Mouse (Mus musculus): ENCODE data around the gene Srp9.
"Not testable (repeated sequence)": the region's sequence is repeated elsewhere in the genome, so short reads cannot be mapped to it uniquely, and the experiment has no call there.

The Srp9 gene

DNA sequence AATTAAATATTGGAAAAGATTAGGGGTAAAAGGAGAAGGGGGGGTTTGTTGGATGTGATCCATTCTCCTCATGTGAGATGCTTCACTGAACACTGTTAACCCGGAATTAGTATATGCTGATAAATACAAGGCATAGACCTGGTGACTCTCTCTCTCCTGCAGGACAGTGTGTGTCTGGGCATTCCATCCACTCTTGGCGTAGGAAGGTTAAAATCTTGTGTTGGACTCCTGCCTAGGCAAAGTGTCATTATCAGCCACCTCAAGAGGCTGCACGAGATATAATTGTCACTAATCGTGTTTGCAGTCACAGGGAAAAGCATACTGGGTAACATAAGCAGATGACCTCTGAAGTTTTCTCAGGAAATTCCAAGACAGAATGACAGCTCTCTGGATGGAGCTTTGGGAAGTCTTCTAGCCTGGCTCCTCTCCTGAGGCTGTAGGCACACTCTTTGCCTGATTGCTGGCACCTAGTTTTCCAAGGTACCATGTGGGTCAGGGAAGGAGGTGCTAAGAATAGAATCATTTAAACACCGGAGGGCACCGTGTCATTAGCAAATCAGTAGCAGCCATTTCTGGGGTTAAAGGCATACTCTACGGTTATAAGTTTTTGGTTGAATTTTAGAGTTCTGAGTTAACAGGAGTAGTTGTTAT lies 24.5 kb downstream of the Srp9 start:
- no peak for DNase-seq (ENCODE audit: low spot score)

DNA sequence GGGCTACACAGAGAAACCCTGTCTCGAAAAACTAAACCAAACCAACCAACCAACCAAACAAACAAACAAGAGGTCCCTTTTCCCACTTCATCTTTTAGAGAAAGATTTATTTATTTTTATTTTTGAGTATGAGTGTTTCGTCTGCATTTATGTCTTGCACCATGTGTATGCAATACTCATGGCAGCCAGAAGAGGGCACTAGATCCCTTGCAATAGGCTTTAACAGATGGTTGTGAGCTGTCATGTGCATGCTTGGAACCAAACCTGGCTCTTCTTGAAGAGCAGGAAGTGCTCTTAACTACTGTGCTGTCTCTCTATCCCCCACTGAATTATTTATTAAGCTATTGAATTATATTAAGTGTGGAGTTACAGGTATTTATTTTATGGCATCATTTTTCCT lies 25.4 kb downstream of the Srp9 start:
- DNase-seq (ENCODE audit: low spot score), result no peak

DNA sequence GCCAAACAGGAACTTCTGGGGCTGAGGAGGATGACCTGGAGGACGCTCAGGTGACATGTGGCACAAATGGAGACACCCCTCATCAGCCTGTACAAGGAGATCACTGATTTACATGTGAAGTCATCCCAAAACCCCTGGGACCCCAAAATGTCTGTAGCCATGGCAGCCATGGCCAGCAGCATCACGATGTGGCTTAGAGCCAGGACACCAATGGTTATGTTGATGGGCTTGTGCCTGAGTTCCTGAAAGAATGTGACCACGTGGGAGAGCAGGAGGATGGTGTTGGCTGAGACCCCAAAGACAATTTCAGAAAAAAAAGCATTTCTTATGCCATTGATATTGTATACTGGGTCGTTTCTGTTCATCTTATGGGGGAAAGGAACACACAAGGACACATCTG lies 33.2 kb downstream of the Srp9 start:
- DNase-seq (ENCODE audit: low spot score), result no peak

DNA sequence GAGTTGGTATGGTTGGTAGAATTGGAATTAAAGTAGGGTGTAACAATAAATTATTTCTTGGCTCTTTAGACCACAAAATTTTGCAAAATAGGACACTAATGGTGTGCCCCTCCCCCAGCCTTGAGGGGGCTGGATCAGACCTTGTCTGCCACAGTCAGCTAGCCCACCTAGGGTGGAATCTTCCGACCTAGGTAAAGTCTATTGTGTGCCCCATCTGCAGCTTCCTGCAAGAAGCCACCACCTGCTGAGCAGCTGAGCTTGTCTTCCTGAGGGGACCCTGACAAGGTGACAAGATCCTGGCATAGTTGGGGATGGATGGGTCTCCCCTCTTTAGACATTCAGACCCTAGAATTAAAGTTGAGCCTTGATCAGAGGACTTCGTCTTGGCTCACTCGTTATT lies 35.0 kb downstream of the Srp9 start:
- DNase-seq (ENCODE audit: low spot score), result no peak

DNA sequence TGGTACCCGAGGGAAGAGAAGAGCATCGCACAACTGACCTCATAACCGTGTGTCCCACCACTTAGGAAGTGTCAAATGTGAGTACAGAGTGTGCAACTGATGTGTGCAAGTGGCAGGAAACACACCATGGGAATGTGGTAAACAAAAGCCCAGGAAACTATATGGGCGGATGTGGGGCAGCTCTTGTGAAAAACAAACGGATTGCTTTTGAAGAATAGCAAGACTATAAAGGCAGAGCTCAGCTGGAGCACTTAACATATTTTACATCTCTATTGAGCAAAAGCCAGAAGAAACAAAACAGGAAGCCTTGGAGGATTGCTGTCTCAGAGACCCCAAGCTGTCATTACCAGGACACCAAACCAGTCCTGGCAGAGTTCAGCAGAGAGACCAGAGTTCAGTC lies 38.4 kb downstream of the Srp9 start:
- no peak for DNase-seq (ENCODE audit: low spot score)

DNA sequence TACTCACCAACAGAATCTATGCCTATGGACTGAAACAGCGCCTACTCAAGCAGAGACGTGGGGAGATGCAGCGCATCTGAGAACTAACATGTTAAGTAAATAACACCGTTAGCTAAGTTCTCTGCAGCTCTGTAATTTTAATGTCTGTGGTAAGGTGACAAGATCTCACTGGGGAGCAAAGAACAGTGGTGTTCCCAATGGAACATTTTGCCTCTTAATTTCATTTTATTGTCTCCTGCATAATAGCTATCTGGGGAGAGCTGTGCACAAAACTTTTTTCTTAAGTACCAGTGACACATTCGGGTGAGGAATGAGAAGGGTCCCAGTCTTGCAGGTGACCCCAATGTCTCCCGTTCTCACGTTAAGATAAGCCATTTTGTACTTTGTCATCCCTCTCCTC lies 39.8 kb downstream of the Srp9 start, which contains the start of gene Vmn1r1:
Gene Vmn1r1 (minus strand): TSS at position 101 of the 400 bp plus-strand sequence.
- no peak for DNase-seq (ENCODE audit: low spot score)

DNA sequence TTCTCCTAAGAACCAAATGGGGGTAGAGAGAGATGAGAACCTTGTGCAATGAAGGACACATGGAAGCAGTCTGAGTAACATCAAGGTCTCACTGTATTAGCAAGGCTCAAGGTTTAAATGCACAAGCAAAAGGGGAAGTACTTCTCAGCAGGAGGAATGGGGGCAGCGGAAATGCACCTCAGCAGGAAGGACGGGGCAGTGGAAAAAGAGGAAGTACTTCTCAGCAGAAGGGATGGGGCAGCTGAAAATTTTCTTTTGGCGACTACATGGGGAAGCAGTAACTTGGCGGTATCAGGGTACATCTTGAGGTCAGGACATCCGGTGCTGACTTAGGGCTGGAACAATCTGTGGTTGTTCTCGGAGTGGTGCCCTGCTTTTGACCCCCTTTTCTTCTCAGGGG lies 45.7 kb downstream of the Srp9 start:
- not testable (repeated sequence) for DNase-seq (ENCODE audit: low spot score)

DNA sequence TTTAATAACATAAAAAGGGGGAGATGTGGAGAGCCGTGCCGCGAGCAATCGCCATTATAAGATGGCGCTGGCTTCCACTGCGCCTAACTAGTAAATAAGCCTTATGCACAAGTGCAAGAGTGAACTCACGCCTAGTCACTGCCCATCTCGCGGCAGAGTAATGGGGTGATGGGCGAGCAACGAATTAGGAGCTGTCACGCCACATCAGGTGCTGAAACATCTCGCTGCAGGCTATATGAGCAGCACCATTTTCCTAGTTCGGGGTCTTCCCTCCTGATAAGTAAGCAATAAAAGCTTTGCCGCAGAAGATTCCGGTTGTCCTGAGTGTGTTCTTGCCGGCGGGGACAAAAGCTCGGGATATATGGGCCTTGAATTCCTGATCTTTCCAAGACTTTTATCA lies 52.4 kb downstream of the Srp9 start:
- not testable (repeated sequence) for DNase-seq (ENCODE audit: low spot score)

DNA sequence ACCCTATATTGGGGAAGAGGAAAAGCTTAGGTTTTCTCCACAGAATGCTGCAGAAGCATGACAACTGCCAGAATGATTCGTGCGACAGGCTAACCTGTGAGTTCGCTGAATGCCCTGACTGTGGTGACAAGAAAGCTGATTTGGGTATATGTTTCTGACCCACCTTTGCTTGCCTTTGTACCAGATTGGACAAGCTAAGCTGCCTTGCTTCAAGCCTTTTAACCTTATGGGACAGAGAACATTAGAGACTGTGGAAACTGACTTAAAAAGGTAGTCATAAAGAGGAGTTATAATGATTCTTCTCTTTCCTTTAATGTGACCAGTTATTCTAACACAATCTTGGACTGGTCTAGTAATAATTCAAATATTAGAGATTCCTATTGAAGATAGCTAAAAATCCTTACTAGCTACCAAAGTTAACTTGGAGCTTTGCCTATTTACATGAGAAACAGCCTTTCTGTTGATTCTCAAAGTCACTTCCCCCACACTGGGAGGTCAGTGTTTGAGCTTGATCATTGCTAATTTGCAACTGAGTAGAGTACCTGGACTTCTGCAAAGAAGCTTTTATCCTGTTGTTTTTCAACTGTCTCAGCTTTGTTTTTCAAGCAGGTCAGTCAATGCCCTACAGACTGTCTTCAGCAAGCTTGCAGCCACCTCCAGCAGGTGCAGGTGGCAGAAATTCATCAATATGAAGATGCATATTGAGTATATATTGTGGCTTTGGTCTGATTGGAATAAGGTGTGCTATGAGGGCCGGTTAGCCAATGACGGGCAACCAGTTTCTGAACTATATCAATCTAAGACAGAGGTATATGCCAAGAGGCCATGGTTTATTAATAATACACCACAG lies 57.1 kb downstream of the Srp9 start:
- DNase-seq (ENCODE audit: low spot score), result no peak

Data from lung, postnatal 25 days (tissue).